Mouse (Mus musculus) hindbrain, embryonic 14.5 days (tissue): ENCODE results near the gene Vsig10. TPM values are rescaled to one million over a fixed set of nuclear protein-coding genes. Genes with fewer than 3 reads are reported as not detected.

Experiments
- ATAC-seq: fragments of 200-750 bp; cut with Nextera tagmentation; 2 replicates; pipeline ENCODE4 v1.8.0; 2017; ENCODE audit warnings: moderate number of reproducible peaks, mild to moderate bottlenecking, moderate TSS enrichment, moderate library complexity; ENCODE audit not compliant: low FRiP score
- DNase-seq: peaks from one replicate; pipeline ENCODE4 v3.0.0-alpha.2; 2015; ENCODE audit warnings: low spot score
- H3K27ac ChIP-seq: fragments of 300-500 bp; sonication (generic); 2 replicates; pipeline ENCODE4 v1.5.1; 2014; ENCODE audit warnings: mild to moderate bottlenecking, moderate library complexity
- H3K27me3 ChIP-seq: fragments of 300-500 bp; sonication (generic); 2 replicates; pipeline ENCODE4 v1.6.1; 2014; ENCODE audit warnings: mild to moderate bottlenecking, low read length, mixed read lengths; ENCODE audit not compliant: control insufficient read depth, insufficient read depth
- H3K36me3 ChIP-seq: fragments of 300-500 bp; sonication (generic); replicated peaks from 2 replicates; pipeline ENCODE4 v1.6.1; 2014; ENCODE audit not compliant: control insufficient read depth, insufficient read depth
- H3K4me1 ChIP-seq: fragments of 300-500 bp; sonication (generic); replicated peaks from 2 replicates; pipeline ENCODE4 v1.6.1; 2014; ENCODE audit warnings: antibody characterized with exemption, low read length, mixed read lengths; ENCODE audit not compliant: control insufficient read depth, insufficient read depth
- H3K4me2 ChIP-seq: fragments of 300-500 bp; sonication (generic); replicated peaks from 2 replicates; pipeline ENCODE4 v1.6.1; 2014; ENCODE audit warnings: mild to moderate bottlenecking, moderate library complexity
- H3K4me3 ChIP-seq: fragments of 300-500 bp; sonication (generic); replicated peaks from 2 replicates; pipeline ENCODE4 v1.5.1; 2014; ENCODE audit warnings: mild to moderate bottlenecking, low read length
- H3K9ac ChIP-seq: fragments of 300-500 bp; sonication (generic); 2 replicates; pipeline ENCODE4 v1.6.1; 2014
- H3K9me3 ChIP-seq: fragments of 300-500 bp; sonication (generic); 2 replicates; pipeline ENCODE4 v1.6.1; 2016; ENCODE audit warnings: low read length; ENCODE audit not compliant: control insufficient read depth
- WGBS: fragments of 180-500 bp; shearing (Covaris S2); extraction: QIAGEN DNeasy Blood & Tissue Kit; methylation state at CpG from one replicate; pipeline ENCODE4 v1.1.7; 2014; 5-methylcytosine and 5-hydroxymethylcytosine counted together
- polyA plus RNA-seq: library from polyadenylated mRNA; unstranded; fragments of >200 nt; fragmentation: Nextera tagmentation; extraction: Ambion mirVana; gene quantifications from 2 replicates; pipeline ENCODE4 v1.2.1, GENCODE M21; 2014

Vsig10 gene
- polyA plus RNA-seq, 1 experiment from 2014 or later: 0.75 TPM

GRCm38 (mm10) chr5:117357129-117357477, 38.2 kb downstream of the Vsig10 start, which contains the start of gene Wsb2:
Gene Wsb2, plus strand, starts transcription at chr5:117357304.
- DNase-seq (peak; percentile 67), ATAC-seq (peak; percentile 82)
- Histone ChIP-seq H3K27me3 (no peaks in the 10 kb centered on the region), H3K27ac (peak within 1 kb of the TSS; percentile 87), H3K4me2 (peak within 1 kb of the TSS; percentile 74), H3K9me3 (no peaks in the 10 kb centered on the region), H3K4me1 (peaks cover 35% of the 10 kb centered on the region), H3K9ac (peak within 1 kb of the TSS; percentile 88), H3K36me3 (no peaks in the 10 kb centered on the region), H3K4me3 (peak within 1 kb of the TSS; percentile 74)
- WGBS: 20% methylated on average over 2 of the region's 54 CpGs

GRCm38 (mm10) chr5:117357478-117358247, 38.8 kb downstream of the Vsig10 start:
- Histone ChIP-seq H3K9ac (peak overlapping the region; percentile 88), H3K4me3 (peak overlapping the region; percentile 74), H3K36me3 (no peaks in the 10 kb centered on the region), H3K4me2 (peak overlapping the region; percentile 74), H3K9me3 (no peaks in the 10 kb centered on the region), H3K4me1 (peaks cover 35% of the 10 kb centered on the region), H3K27ac (peak overlapping the region; percentile 87), H3K27me3 (no peaks in the 10 kb centered on the region)
- DNase-seq: no peak
- under 1% methylated on average over 43 of the region's 49 CpGs for WGBS
- peak; percentile 65 for ATAC-seq

GRCm38 (mm10) chr5:117358248-117358630, 39.4 kb downstream of the Vsig10 start:
- Histone ChIP-seq H3K4me3 (peak overlapping the region; percentile 74), H3K36me3 (no peaks in the 10 kb centered on the region), H3K9me3 (no peaks in the 10 kb centered on the region), H3K4me1 (peaks cover 35% of the 10 kb centered on the region), H3K27me3 (no peaks in the 10 kb centered on the region), H3K9ac (peak overlapping the region; percentile 88), H3K27ac (peak overlapping the region; percentile 87), H3K4me2 (peak overlapping the region; percentile 74)
- WGBS: 6% methylated on average over 6 of the region's 6 CpGs
- ATAC-seq (no peak), DNase-seq (no peak)

GRCm38 (mm10) chr5:117358725-117359124, 39.8 kb downstream of the Vsig10 start:
- Histone ChIP-seq H3K27me3 (no peaks in the 10 kb centered on the region), H3K4me3 (peak overlapping the region; percentile 74), H3K9me3 (no peaks in the 10 kb centered on the region), H3K27ac (no peak overlapping the region), H3K4me1 (peaks cover 35% of the 10 kb centered on the region), H3K9ac (peak overlapping the region; percentile 88), H3K4me2 (peak overlapping the region; percentile 74), H3K36me3 (peaks cover 3% of the 10 kb centered on the region)
- ATAC-seq (no peak), DNase-seq (peak; percentile 71)
- 32% methylated on average over 11 of the region's 11 CpGs for WGBS

DNA sequence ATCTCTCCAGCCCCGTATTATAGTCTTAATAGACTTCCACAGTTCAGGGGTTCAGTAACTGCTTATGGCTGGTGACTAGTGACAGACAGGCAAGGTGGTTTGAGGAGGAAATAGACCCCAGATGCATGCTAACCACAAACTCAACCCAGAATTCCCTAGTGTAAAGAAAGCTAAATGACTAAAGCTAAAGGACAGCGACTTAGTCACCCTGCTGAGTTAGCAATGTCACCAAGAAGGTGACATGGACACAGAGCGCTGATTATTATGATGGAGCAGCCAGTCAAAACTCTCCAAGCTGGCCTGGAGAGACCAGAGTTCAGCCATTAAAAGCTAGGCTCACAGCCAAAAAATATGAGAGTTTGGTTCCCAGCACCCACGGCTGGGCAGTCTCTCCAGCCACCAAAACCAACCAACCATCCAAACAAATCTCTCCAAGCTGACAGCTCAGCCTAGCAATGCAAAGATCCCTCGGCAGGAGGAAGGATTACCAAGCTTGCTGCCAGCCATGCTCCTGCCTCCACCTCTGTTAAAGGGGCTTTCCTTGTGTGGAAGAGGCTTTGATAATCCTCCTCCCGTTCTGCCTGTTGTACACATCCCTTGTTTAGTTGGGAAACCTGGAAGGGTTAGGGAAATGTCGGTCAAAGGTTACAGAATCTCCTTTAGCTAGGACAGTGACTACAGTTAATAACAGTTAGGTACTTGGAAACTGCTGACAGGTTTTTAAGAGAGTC, 40.8 kb downstream of the Vsig10 start:
- H3K27ac ChIP-seq: no peak overlapping the region
- no peaks in the 10 kb centered on the region for H3K9me3 ChIP-seq
- 45% methylated on average over 7 of the region's 7 CpGs for WGBS
- no peaks in the 10 kb centered on the region for H3K27me3 ChIP-seq
- no peak overlapping the region for H3K4me3 ChIP-seq
- H3K4me1 ChIP-seq: peaks cover 35% of the 10 kb centered on the region
- DNase-seq (no peak), ATAC-seq (no peak)
- no peak overlapping the region for H3K4me2 ChIP-seq
- peaks cover 13% of the 10 kb centered on the region for H3K36me3 ChIP-seq
- H3K9ac ChIP-seq: no peak overlapping the region

- Histone ChIP-seq H3K4me3 (no peak overlapping the region), H3K4me2 (no peak overlapping the region), H3K27me3 (no peaks in the 10 kb centered on the region), H3K4me1 (peaks cover 35% of the 10 kb centered on the region), H3K9ac (no peak overlapping the region), H3K27ac (no peak overlapping the region), H3K9me3 (no peaks in the 10 kb centered on the region), H3K36me3 (peaks cover 18% of the 10 kb centered on the region)
- ATAC-seq (no peak), DNase-seq (no peak)
- WGBS: 59% methylated on average over 13 of the region's 13 CpGs
Observed at GRCm38 (mm10) chr5:117360228-117360515, 41.3 kb downstream of the Vsig10 start.

- peaks cover 35% of the 10 kb centered on the region for H3K4me1 ChIP-seq
- no peaks in the 10 kb centered on the region for H3K9me3 ChIP-seq
- ATAC-seq: no peak
- H3K4me3 ChIP-seq: no peak overlapping the region
- no peak for DNase-seq
- peaks cover 25% of the 10 kb centered on the region for H3K36me3 ChIP-seq
- 0 out of 2 replicates have a peak overlapping the region, but pooled peaks have one; percentile 2 for H3K4me2 ChIP-seq
- no peak overlapping the region for H3K9ac ChIP-seq
- WGBS: 48% methylated on average over 13 of the region's 13 CpGs
- no peak overlapping the region for H3K27ac ChIP-seq
- H3K27me3 ChIP-seq: no peaks in the 10 kb centered on the region
Observed at GRCm38 (mm10) chr5:117360631-117361541, 42.0 kb downstream of the Vsig10 start.

DNA sequence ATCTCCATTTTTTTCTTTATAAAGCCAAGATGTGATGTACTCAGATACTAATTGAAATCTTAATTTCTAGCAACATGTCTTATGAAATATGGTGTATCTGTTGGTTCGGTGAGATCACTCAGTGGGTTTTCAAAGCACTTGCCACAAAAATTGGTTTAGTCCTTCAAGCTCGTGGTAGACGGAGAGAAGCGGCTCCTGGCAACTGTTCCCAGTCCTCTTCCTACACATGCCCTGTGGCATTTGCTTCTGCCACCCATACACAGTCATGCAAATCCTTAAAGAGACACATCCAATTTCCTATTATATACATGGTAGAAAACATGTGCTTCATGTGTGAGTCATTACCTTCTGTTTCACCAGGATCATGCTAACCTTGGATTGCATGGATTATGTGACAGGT, 42.7 kb downstream of the Vsig10 start:
- Histone ChIP-seq H3K36me3 (peaks cover 32% of the 10 kb centered on the region), H3K4me2 (no peak overlapping the region), H3K27me3 (no peaks in the 10 kb centered on the region), H3K9ac (no peak overlapping the region), H3K27ac (no peak overlapping the region), H3K9me3 (no peaks in the 10 kb centered on the region), H3K4me1 (peaks cover 32% of the 10 kb centered on the region), H3K4me3 (no peak overlapping the region)
- ATAC-seq (no peak), DNase-seq (no peak)
- 75% methylated on average over 4 of the region's 4 CpGs for WGBS
